Mouse (Mus musculus): Measurements from ENCODE around the gene Hebp1. TPM values are rescaled to one million over a fixed set of nuclear protein-coding genes. Genes with fewer than 3 reads are reported as not detected.

Hebp1 gene
- polyA plus RNA-seq, 1 experiment from 2014 or later = 2.8 TPM

GRCm38 (mm10) chr6:135153719-135154118 lies 44.1 kb downstream of the Hebp1 start:
- no peak for ATAC-seq (ENCODE audit: low FRiP score)
- WGBS = 88% methylated on average over 5 of the region's 5 CpGs
- Histone ChIP-seq H3K36me3 (replicated peaks) (no peaks in the 10 kb centered on the region), H3K27me3 (peaks cover 5% of the 10 kb centered on the region; the same call in 1 of the 2 replicates), H3K4me2 (no peak overlapping the region), H3K4me1 (no peaks in the 10 kb centered on the region), H3K4me3 (replicated peaks) (no peak overlapping the region), H3K9ac (no peak overlapping the region), H3K27ac (no peak overlapping the region), H3K9me3 (no peaks in the 10 kb centered on the region)

- H3K4me1 ChIP-seq = no peaks in the 10 kb centered on the region
- no peak overlapping the region for H3K9ac ChIP-seq
- H3K27me3 ChIP-seq = no peaks in the 10 kb centered on the region
- ATAC-seq (ENCODE audit: low FRiP score) = no peak
- H3K36me3 ChIP-seq (replicated peaks) = no peaks in the 10 kb centered on the region
- no peak overlapping the region for H3K4me3 ChIP-seq (replicated peaks)
- H3K27ac ChIP-seq = no peak overlapping the region
- H3K4me2 ChIP-seq = no peak overlapping the region
- 39% methylated on average over 5 of the region's 5 CpGs for WGBS
- no peaks in the 10 kb centered on the region for H3K9me3 ChIP-seq
These were observed 47.5 kb downstream of the Hebp1 start for GRCm38 (mm10) chr6:135150311-135150710.

- no peak overlapping the region for H3K27ac ChIP-seq
- H3K9ac ChIP-seq = no peak overlapping the region
- H3K4me1 ChIP-seq = no peaks in the 10 kb centered on the region
- H3K27me3 ChIP-seq = no peaks in the 10 kb centered on the region
- WGBS = 82% methylated on average over 4 of the region's 4 CpGs
- no peaks in the 10 kb centered on the region for H3K36me3 ChIP-seq (replicated peaks)
- H3K4me2 ChIP-seq = no peak overlapping the region
- no peaks in the 10 kb centered on the region for H3K9me3 ChIP-seq
- ATAC-seq (ENCODE audit: low FRiP score) = no peak
- no peak overlapping the region for H3K4me3 ChIP-seq (replicated peaks)
These were observed 48.1 kb downstream of the Hebp1 start for GRCm38 (mm10) chr6:135149722-135150121.

GRCm38 (mm10) chr6:135149175-135149574 lies 48.6 kb downstream of the Hebp1 start:
- ATAC-seq (ENCODE audit: low FRiP score) = no peak
- H3K36me3 ChIP-seq (replicated peaks) = no peaks in the 10 kb centered on the region
- H3K4me1 ChIP-seq = no peaks in the 10 kb centered on the region
- H3K9ac ChIP-seq = no peak overlapping the region
- H3K27me3 ChIP-seq = no peaks in the 10 kb centered on the region
- no peak overlapping the region for H3K27ac ChIP-seq
- H3K4me2 ChIP-seq = no peak overlapping the region
- no peak overlapping the region for H3K4me3 ChIP-seq (replicated peaks)
- 78% methylated on average over 4 of the region's 4 CpGs for WGBS
- H3K9me3 ChIP-seq = no peaks in the 10 kb centered on the region

- Histone ChIP-seq H3K27me3 (no peaks in the 10 kb centered on the region), H3K4me1 (no peaks in the 10 kb centered on the region), H3K4me3 (replicated peaks) (no peak overlapping the region), H3K9ac (no peak overlapping the region), H3K36me3 (replicated peaks) (no peaks in the 10 kb centered on the region), H3K9me3 (no peaks in the 10 kb centered on the region), H3K27ac (no peak overlapping the region), H3K4me2 (no peak overlapping the region)
- WGBS = 5% methylated on average over 1 of the region's 1 CpGs
- ATAC-seq (ENCODE audit: low FRiP score) = no peak; the same call in 1 of the 2 replicates
These were observed 49.3 kb downstream of the Hebp1 start for GRCm38 (mm10) chr6:135148506-135148905.

GRCm38 (mm10) chr6:135145976-135146375 lies 51.8 kb downstream of the Hebp1 start:
- Histone ChIP-seq H3K9ac (no peak overlapping the region), H3K27me3 (no peaks in the 10 kb centered on the region), H3K4me2 (no peak overlapping the region), H3K36me3 (replicated peaks) (no peaks in the 10 kb centered on the region), H3K9me3 (no peaks in the 10 kb centered on the region), H3K4me3 (replicated peaks) (no peak overlapping the region), H3K27ac (no peak overlapping the region), H3K4me1 (no peaks in the 10 kb centered on the region)
- ATAC-seq (ENCODE audit: low FRiP score) = no peak
- 91% methylated on average over 5 of the region's 5 CpGs for WGBS

GRCm38 (mm10) chr6:135144516-135144915 lies 53.3 kb downstream of the Hebp1 start:
- WGBS = 6% methylated on average over 3 of the region's 3 CpGs

GRCm38 (mm10) chr6:135143151-135143550 lies 54.7 kb downstream of the Hebp1 start:
- Histone ChIP-seq H3K36me3 (replicated peaks) (no peaks in the 10 kb centered on the region), H3K9ac (no peak overlapping the region), H3K9me3 (no peaks in the 10 kb centered on the region), H3K4me2 (no peak overlapping the region), H3K4me3 (replicated peaks) (no peak overlapping the region), H3K27ac (no peak overlapping the region), H3K27me3 (no peaks in the 10 kb centered on the region), H3K4me1 (no peaks in the 10 kb centered on the region; the same call in 1 of the 2 replicates)
- ATAC-seq (ENCODE audit: low FRiP score) = no peak
- 90% methylated on average over 5 of the region's 5 CpGs for WGBS

More at GRCm38 (mm10) chr6:135144516-135144915, 53.3 kb downstream of the Hebp1 start:
- ATAC-seq (ENCODE audit: low FRiP score) = no peak
- Histone ChIP-seq H3K4me2 (no peak overlapping the region), H3K4me3 (replicated peaks) (no peak overlapping the region), H3K27me3 (no peaks in the 10 kb centered on the region), H3K4me1 (no peaks in the 10 kb centered on the region), H3K9me3 (no peaks in the 10 kb centered on the region), H3K27ac (no peak overlapping the region), H3K36me3 (replicated peaks) (no peaks in the 10 kb centered on the region), H3K9ac (no peak overlapping the region)

- 78% methylated on average over 16 of the region's 16 CpGs for whole genome bisulfite sequencing
These were observed 56.2 kb downstream of the Hebp1 start for GRCm38 (mm10) chr6:135141451-135142147.

GRCm38 (mm10) chr6:135138746-135139145 lies 59.1 kb downstream of the Hebp1 start:
- Histone ChIP-seq H3K4me2 (no peak overlapping the region), H3K9ac (no peak overlapping the region), H3K27me3 (no peaks in the 10 kb centered on the region), H3K27ac (no peak overlapping the region), H3K36me3 (replicated peaks) (no peaks in the 10 kb centered on the region), H3K4me3 (replicated peaks) (no peak overlapping the region), H3K9me3 (no peaks in the 10 kb centered on the region), H3K4me1 (peaks cover 10% of the 10 kb centered on the region)
- WGBS = 88% methylated on average over 14 of the region's 14 CpGs
- ATAC-seq (ENCODE audit: low FRiP score) = no peak

More at GRCm38 (mm10) chr6:135141451-135142147, 56.2 kb downstream of the Hebp1 start:
- Histone ChIP-seq H3K36me3 (replicated peaks) (no peaks in the 10 kb centered on the region), H3K9ac (no peak overlapping the region), H3K27ac (no peak overlapping the region), H3K27me3 (no peaks in the 10 kb centered on the region), H3K4me3 (replicated peaks) (no peak overlapping the region), H3K4me2 (no peak overlapping the region), H3K4me1 (peaks cover 6% of the 10 kb centered on the region), H3K9me3 (no peaks in the 10 kb centered on the region)
- no peak for ATAC-seq (ENCODE audit: low FRiP score)

- H3K4me3 ChIP-seq (replicated peaks) = no peak overlapping the region
- H3K9me3 ChIP-seq = no peaks in the 10 kb centered on the region
- WGBS = 86% methylated on average over 7 of the region's 7 CpGs
- no peak overlapping the region for H3K27ac ChIP-seq
- H3K4me1 ChIP-seq = peaks cover 10% of the 10 kb centered on the region
- no peaks in the 10 kb centered on the region for H3K27me3 ChIP-seq
- H3K9ac ChIP-seq = no peak overlapping the region
- H3K36me3 ChIP-seq (replicated peaks) = no peaks in the 10 kb centered on the region
- H3K4me2 ChIP-seq = no peak overlapping the region
- no peak for ATAC-seq (ENCODE audit: low FRiP score)
These were observed 59.6 kb downstream of the Hebp1 start for GRCm38 (mm10) chr6:135138207-135138606.

- 86% methylated on average over 9 of the region's 9 CpGs for WGBS
- Histone ChIP-seq H3K27ac (no peak overlapping the region), H3K27me3 (no peaks in the 10 kb centered on the region), H3K4me3 (replicated peaks) (no peak overlapping the region), H3K36me3 (replicated peaks) (no peaks in the 10 kb centered on the region), H3K4me2 (no peak overlapping the region), H3K4me1 (peaks cover 10% of the 10 kb centered on the region), H3K9ac (no peak overlapping the region), H3K9me3 (no peaks in the 10 kb centered on the region)
- ATAC-seq (ENCODE audit: low FRiP score) = no peak
These were observed 60.1 kb downstream of the Hebp1 start for GRCm38 (mm10) chr6:135137736-135138135.

GRCm38 (mm10) chr6:135136439-135137161 lies 61.2 kb downstream of the Hebp1 start:
- Histone ChIP-seq H3K4me3 (replicated peaks) (no peak overlapping the region), H3K27me3 (no peaks in the 10 kb centered on the region), H3K27ac (no peak overlapping the region), H3K4me1 (peaks cover 10% of the 10 kb centered on the region), H3K36me3 (replicated peaks) (no peaks in the 10 kb centered on the region), H3K9ac (no peak overlapping the region), H3K4me2 (no peak overlapping the region), H3K9me3 (no peaks in the 10 kb centered on the region)
- 40% methylated on average over 11 of the region's 11 CpGs for WGBS
- no peak for ATAC-seq (ENCODE audit: low FRiP score)

All from forebrain, embryonic 12.5 days (tissue).